Mouse (Mus musculus) hindbrain, embryonic 12.5 days (tissue): ENCODE measurements around the gene Map3k11. TPM values are rescaled to one million over a fixed set of nuclear protein-coding genes. Genes with fewer than 3 reads are reported as not detected.

Experiments used
- ATAC-seq: fragments of 200-750 bp; cut with Nextera tagmentation; 2 replicates; pipeline ENCODE4 v1.8.0; 2017; ENCODE audit warnings: moderate TSS enrichment; ENCODE audit not compliant: low FRiP score
- H3K27ac ChIP-seq: fragments of 300-500 bp; sonication (generic); 2 replicates; pipeline ENCODE4 v1.5.1; 2016; ENCODE audit warnings: mild to moderate bottlenecking
- H3K27me3 ChIP-seq: fragments of 300-500 bp; sonication (generic); 2 replicates; pipeline ENCODE4 v1.6.1; 2016; ENCODE audit warnings: mild to moderate bottlenecking
- H3K36me3 ChIP-seq: fragments of 300-500 bp; sonication (generic); 2 replicates; pipeline ENCODE4 v1.6.1; 2016; ENCODE audit warnings: mild to moderate bottlenecking
- H3K4me1 ChIP-seq: fragments of 300-500 bp; sonication (generic); 2 replicates; pipeline ENCODE4 v1.6.1; 2016
- H3K4me2 ChIP-seq: fragments of 300-500 bp; sonication (generic); replicated peaks from 2 replicates; pipeline ENCODE4 v1.6.1; 2016; ENCODE audit warnings: mild to moderate bottlenecking
- H3K4me3 ChIP-seq: fragments of 300-500 bp; sonication (generic); 2 replicates; pipeline ENCODE4 v1.5.1; 2016; ENCODE audit warnings: mild to moderate bottlenecking
- H3K9ac ChIP-seq: fragments of 300-500 bp; sonication (generic); 2 replicates; pipeline ENCODE4 v1.6.1; 2016; ENCODE audit warnings: mild to moderate bottlenecking, moderate library complexity
- H3K9me3 ChIP-seq: fragments of 300-500 bp; sonication (generic); replicated peaks from 2 replicates; pipeline ENCODE4 v1.6.1; 2016; ENCODE audit warnings: mild to moderate bottlenecking
- WGBS: fragments of 180-500 bp; shearing (Covaris S2); methylation state at CpG from one replicate; pipeline ENCODE4 v1.1.7; 2016; 5-methylcytosine and 5-hydroxymethylcytosine counted together
- polyA plus RNA-seq: library from polyadenylated mRNA; unstranded; fragments of >200 nt; fragmentation: Nextera tagmentation; extraction: Ambion mirVana; gene quantifications from 2 replicates; pipeline ENCODE4 v1.2.1, GENCODE M21; 2016

The Map3k11 gene
- 21.5 and 23.3 TPM in 2 replicates for polyA plus RNA-seq

DNA sequence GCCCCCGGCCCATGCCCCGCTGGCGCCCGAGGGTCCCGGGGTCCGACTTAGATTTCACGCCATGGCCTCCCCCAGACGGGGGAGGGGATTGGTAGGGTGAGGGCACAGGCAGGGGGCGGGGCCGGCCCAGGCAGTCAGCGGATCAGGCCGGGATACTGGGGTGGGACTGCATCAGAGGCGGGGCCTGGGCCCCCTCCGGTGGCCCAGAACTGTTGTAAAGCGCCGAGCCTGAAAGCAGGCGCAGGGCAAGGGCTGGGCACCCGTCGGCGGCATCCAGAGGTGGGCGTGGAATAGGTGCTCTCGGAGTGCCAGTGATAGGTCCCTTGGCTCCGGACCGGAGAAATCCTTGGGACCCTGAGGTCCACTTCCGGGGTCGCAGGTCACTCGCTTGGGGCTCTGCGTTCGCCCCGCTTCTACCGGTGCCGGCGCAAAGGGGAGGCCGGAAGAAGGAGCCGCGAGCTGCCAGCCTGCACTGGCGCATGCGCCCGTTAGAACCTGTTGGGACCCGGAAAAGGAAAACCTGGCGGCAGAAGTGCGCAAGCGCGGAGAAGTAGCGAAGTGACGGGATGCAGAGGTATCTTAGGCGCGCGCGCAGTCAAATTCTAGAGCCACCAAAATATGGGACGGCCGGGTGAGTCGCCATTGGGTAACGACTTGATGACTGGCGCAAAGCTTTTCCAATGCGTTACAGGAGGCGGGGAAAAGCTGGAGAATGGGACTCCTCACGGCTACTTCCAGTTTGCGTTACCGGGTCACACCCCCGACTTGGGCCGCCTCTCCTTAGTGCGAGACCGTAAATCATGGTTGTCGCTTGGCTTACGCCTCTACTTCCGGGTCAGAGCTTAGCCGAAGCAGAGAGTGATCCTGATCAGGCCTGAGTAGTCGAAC is at the start of gene Map3k11, which contains the start of gene Pcnx3:
TSS of gene Map3k11 (plus strand) at position 543 of the 888 bp plus-strand sequence.
TSS of gene Pcnx3 (minus strand) at position 709 of the 888 bp plus-strand sequence.
- peak; percentile 93 for ATAC-seq
- H3K4me3 ChIP-seq = peak within 1 kb of the TSS; percentile 90
- H3K36me3 ChIP-seq = peaks cover 55% of the 10 kb centered on the region
- H3K9ac ChIP-seq = peak within 1 kb of the TSS; percentile 94
- WGBS = under 1% methylated on average over 68 of the region's 69 CpGs
- no peaks in the 10 kb centered on the region for H3K27me3 ChIP-seq
- peak within 1 kb of the TSS; percentile 100 for H3K4me2 ChIP-seq
- H3K9me3 ChIP-seq = no peaks in the 10 kb centered on the region
- peak within 1 kb of the TSS; percentile 89 for H3K27ac ChIP-seq
- peaks cover 51% of the 10 kb centered on the region for H3K4me1 ChIP-seq

DNA sequence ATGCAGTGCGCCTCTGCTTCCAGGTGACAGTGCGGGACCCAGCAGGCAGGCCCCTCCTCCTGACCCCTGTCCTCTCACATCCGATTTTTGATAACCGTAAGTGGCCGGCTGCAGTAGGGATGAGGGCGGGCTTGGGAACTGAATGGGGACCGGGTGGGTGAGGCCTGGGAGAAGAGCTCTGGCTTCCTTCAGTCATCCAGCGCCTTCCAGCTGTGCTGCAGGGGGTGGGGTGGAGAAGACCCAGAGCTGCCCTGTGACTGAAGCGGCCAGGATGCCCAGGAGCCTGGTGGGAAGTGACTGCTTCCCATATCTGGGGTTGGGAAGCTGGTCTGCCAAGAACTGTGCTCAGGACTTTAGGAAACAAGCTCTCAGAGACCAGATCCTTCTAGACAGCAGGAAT is 48.2 kb upstream of the Map3k11 start:
- no peaks in the 10 kb centered on the region for H3K9me3 ChIP-seq
- no peak for ATAC-seq
- no peak overlapping the region for H3K4me3 ChIP-seq
- H3K27ac ChIP-seq = no peak overlapping the region
- H3K4me1 ChIP-seq = peaks cover 21% of the 10 kb centered on the region
- no peak overlapping the region for H3K9ac ChIP-seq
- 77% methylated on average over 9 of the region's 9 CpGs for WGBS
- H3K27me3 ChIP-seq = no peaks in the 10 kb centered on the region
- H3K36me3 ChIP-seq = peaks cover 65% of the 10 kb centered on the region
- H3K4me2 ChIP-seq = no peak overlapping the region

DNA sequence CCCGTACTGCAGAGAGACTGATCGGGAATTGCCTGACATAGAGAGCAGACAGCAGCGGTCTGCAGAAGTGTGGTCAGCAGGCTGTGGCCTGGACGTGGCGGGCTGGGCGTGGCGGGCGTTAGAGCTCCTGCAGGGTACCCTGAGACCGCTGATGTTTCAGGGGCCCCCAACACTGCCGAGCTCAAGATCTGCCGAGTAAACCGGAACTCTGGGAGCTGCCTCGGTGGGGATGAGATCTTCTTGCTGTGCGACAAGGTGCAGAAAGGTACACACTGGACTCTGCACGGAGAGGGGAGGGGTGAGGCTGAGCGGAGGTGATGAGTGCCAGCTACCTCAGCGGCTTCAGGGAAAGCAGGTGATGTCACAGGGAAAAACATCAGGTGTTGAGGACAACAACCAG is 47.5 kb upstream of the Map3k11 start:
- H3K27me3 ChIP-seq = no peaks in the 10 kb centered on the region
- H3K9ac ChIP-seq = no peak overlapping the region
- no peak overlapping the region for H3K27ac ChIP-seq
- peaks cover 21% of the 10 kb centered on the region for H3K4me1 ChIP-seq
- H3K4me3 ChIP-seq = no peak overlapping the region
- ATAC-seq = no peak
- H3K36me3 ChIP-seq = peaks cover 72% of the 10 kb centered on the region
- 89% methylated on average over 17 of the region's 17 CpGs for WGBS
- H3K9me3 ChIP-seq = no peaks in the 10 kb centered on the region
- H3K4me2 ChIP-seq = no peak overlapping the region

DNA sequence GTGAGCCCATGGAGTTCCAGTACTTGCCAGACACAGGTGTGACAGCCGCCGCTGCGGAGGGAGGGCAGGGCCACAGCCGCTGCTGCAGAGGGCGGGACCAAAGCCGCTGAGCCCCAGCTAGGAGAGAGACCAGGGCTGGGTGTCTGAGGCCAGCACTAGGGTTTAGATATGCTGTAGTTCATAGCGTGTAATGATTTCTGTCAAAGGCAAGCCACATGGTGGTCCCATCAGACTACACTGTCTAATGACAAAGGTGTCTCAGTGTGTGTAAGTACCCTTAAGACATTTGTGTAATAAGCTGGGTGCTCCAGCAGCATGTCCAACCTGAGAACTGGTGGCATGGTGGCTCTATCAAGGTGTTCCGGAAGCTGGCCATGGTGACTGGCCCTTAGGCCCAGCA is 46.9 kb upstream of the Map3k11 start:
- 93% methylated on average over 8 of the region's 8 CpGs for WGBS
- no peak for ATAC-seq

DNA sequence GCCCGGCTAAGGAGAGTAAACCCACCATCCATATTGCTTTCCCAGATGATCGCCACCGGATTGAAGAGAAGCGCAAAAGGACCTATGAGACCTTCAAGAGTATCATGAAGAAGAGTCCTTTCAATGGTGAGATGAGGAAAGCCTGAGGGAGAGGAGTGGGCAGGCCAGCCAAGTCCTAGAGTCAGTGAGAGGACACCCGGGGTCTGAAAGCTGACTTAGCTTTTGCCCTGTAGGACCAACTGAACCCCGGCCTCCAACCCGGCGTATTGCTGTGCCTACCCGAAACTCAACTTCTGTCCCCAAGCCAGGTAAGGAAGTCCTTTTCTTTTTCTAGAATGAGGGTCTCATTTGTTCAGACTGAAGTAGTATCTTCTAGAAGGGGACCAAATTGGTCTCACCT is 43.3 kb upstream of the Map3k11 start:
- WGBS = 93% methylated on average over 9 of the region's 9 CpGs
- peaks cover 74% of the 10 kb centered on the region for H3K36me3 ChIP-seq
- no peak for ATAC-seq
- H3K27ac ChIP-seq = no peak overlapping the region
- H3K9ac ChIP-seq = no peak overlapping the region
- H3K4me3 ChIP-seq = no peak overlapping the region
- H3K27me3 ChIP-seq = no peaks in the 10 kb centered on the region
- peaks cover 17% of the 10 kb centered on the region for H3K4me1 ChIP-seq
- H3K4me2 ChIP-seq = no peak overlapping the region
- H3K9me3 ChIP-seq = no peaks in the 10 kb centered on the region

More for the DNA sequence above, 46.9 kb upstream of the Map3k11 start:
- peaks cover 77% of the 10 kb centered on the region for H3K36me3 ChIP-seq
- no peak overlapping the region for H3K9ac ChIP-seq
- H3K9me3 ChIP-seq = no peaks in the 10 kb centered on the region
- no peak overlapping the region for H3K27ac ChIP-seq
- H3K4me1 ChIP-seq = peaks cover 16% of the 10 kb centered on the region
- no peaks in the 10 kb centered on the region for H3K27me3 ChIP-seq
- no peak overlapping the region for H3K4me3 ChIP-seq
- no peak overlapping the region for H3K4me2 ChIP-seq

DNA sequence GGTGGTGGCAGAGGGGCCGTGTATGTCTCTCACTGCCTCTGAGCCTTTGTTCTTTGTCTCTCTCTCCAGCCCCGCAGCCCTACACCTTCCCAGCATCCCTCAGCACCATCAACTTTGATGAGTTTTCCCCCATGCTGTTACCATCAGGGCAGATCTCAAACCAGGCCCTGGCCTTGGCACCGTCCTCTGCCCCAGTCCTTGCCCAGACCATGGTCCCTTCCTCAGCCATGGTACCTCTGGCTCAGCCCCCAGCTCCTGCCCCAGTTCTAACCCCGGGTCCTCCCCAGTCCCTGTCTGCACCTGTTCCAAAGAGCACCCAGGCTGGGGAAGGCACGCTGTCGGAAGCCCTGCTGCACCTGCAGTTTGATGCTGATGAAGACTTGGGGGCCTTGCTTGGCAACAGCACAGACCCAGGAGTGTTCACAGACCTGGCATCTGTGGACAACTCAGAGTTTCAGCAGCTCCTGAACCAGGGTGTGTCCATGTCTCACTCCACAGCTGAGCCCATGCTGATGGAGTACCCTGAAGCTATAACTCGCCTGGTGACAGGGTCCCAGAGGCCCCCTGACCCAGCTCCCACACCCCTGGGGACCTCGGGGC is 41.7 kb upstream of the Map3k11 start:
- Histone ChIP-seq H3K9me3 (no peaks in the 10 kb centered on the region), H3K36me3 (peaks cover 63% of the 10 kb centered on the region), H3K27ac (no peak overlapping the region), H3K27me3 (no peaks in the 10 kb centered on the region), H3K4me3 (no peak overlapping the region), H3K4me2 (no peak overlapping the region), H3K4me1 (peaks cover 17% of the 10 kb centered on the region), H3K9ac (no peak overlapping the region)
- no peak for ATAC-seq
- 93% methylated on average over 8 of the region's 8 CpGs for WGBS

DNA sequence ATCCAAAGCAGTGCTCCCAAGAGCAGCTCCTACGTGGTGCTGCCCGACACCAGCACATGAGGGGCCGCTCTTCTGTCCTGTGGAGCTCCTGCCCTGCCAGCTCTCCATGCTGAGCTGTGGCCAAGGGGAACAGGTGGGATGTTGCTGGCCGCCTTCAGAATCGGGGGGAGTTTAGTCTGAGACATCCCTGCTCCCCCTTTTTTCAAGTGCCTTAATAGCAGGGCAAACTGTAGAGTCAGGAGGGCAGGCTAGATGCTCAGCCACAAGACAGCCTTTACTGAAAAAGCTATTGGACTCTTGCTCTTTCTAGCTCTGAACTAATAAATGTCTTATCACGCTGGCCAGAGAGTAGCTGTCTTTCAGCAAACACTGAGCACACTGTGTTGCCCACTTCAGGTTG is 40.8 kb upstream of the Map3k11 start:
- peaks cover 53% of the 10 kb centered on the region for H3K36me3 ChIP-seq

DNA sequence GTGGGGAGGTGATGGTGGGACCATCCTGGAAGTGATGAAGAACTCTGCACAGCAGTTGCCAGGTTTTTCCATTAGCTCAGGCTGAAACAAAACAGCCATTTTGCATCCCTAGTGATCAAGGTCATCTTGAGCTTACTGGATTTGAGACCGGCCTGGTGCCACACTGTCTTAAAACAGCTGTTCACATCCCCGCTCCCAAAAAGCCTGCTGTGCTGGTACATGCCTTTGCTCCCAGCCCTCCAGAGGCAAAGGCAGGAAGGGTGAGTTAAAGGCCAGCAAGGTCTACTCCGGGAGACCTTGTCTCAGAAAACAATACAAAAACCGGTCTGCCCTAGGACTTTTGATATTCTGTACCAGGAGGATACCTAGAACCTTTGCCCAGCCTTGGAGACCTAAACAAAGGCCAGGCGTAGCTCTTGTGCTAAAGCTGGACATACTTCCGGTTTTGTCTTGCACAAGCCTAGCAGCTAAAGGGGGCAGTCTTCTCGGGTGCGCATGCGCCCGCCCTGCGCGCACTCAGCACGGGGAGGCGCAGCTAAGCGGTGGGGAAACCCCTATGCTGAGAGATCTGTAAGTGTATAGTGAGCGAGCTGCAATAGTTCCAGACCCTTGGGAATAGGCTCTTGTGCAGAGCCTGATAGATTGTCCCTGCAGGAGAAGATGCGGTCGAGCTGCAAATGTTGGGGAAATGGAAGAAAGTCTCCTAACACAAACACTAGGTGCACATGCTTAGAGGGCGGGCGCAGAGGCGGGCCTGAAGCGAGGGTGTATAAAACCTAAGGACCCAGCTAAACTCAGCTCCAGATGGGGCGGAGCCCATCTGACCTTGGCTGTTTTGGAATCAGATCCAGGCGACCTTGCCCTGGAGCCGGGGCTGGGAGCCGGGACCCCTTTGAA is 39.9 kb upstream of the Map3k11 start:
- Histone ChIP-seq H3K27ac (peak overlapping the region; percentile 83), H3K9ac (peak overlapping the region; percentile 36), H3K36me3 (peaks cover 47% of the 10 kb centered on the region), H3K9me3 (no peaks in the 10 kb centered on the region), H3K4me1 (peaks cover 17% of the 10 kb centered on the region), H3K27me3 (peaks cover 13% of the 10 kb centered on the region), H3K4me3 (peak overlapping the region; percentile 26), H3K4me2 (peak overlapping the region; percentile 59)
- WGBS = 14% methylated on average over 26 of the region's 26 CpGs
- ATAC-seq = peak; percentile 79

More for the DNA sequence above, 40.8 kb upstream of the Map3k11 start:
- H3K27ac ChIP-seq = peak overlapping the region; percentile 83
- H3K9me3 ChIP-seq = no peaks in the 10 kb centered on the region
- H3K27me3 ChIP-seq = peaks cover 6% of the 10 kb centered on the region
- no peak for ATAC-seq
- 97% methylated on average over 6 of the region's 6 CpGs for WGBS
- H3K9ac ChIP-seq = no peak overlapping the region
- no peak overlapping the region for H3K4me3 ChIP-seq
- peaks cover 17% of the 10 kb centered on the region for H3K4me1 ChIP-seq
- no peak overlapping the region for H3K4me2 ChIP-seq

DNA sequence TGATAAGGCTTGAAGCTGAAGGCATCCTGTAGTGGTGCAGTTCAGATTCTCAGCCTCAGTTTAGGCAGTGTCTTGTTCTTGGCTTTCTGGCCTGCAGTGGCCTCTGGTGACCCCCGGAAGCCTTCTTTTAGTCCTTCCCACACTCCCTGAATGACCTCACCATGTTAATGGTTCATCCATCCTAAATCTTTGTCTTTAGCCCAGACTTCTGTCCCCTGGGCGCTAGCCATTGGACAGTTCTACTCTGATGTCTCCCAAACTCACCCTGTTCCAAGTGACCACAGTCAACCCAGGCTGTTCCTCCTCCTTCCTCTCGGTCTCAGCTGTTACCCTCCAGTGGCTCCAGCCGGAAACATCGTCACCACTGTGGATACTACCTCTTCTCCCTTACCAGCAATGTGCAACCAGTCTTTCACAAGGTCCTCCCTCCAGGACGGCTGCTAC is 39.2 kb upstream of the Map3k11 start:
- Histone ChIP-seq H3K4me2 (peak overlapping the region; percentile 59), H3K36me3 (peaks cover 41% of the 10 kb centered on the region), H3K9me3 (no peaks in the 10 kb centered on the region), H3K27ac (0 out of 2 replicates have a peak overlapping the region, but pooled peaks have one; percentile 83), H3K27me3 (peaks cover 20% of the 10 kb centered on the region), H3K4me3 (peak overlapping the region; percentile 26), H3K4me1 (peaks cover 23% of the 10 kb centered on the region), H3K9ac (peak overlapping the region; percentile 36)
- ATAC-seq = peak; percentile 38; the same call in 1 of the 2 replicates
- 65% methylated on average over 6 of the region's 6 CpGs for WGBS

DNA sequence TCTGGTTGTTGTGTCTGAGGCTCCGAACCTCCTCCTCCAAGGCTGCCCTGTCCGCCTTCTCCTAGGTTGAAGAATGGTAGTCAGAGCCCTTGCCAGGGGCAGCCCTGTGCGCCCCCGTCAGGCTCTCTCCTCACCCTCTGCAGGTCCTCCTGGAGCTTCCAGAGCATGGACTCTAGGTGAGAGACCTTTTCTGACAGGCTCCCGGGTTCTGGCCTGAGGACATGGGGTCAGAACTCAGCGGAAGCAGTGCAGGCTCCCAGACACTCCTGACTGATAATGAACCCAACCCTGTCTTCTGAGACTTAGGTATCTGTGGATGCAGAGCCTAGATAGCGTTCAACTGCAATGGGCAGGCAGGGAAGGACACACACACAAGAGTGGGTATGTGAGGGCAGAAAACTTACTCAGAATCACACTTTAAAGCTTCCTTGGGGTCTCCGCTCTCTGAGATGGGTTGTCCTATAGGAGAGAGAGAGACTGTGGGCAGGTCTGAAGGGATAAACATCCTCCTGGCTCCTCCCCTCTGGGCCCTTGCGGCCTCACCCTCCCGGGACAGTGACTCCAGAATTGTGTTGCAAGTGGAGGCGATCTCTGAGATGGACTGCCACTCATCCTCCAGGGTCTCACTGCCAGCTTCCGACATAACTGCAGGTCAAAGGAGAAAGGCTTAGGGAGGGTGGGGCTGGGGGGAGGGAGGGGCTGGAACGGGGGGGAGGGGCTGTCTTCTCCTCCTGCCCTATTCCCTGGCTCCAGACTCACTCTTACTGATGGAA is 36.9 kb upstream of the Map3k11 start:
- peaks cover 32% of the 10 kb centered on the region for H3K4me1 ChIP-seq
- WGBS = 60% methylated on average over 13 of the region's 13 CpGs
- no peak overlapping the region for H3K9ac ChIP-seq
- peaks cover 20% of the 10 kb centered on the region for H3K36me3 ChIP-seq
- no peak for ATAC-seq
- H3K4me3 ChIP-seq = no peak overlapping the region
- peaks cover 41% of the 10 kb centered on the region for H3K27me3 ChIP-seq
- H3K9me3 ChIP-seq = no peaks in the 10 kb centered on the region
- H3K4me2 ChIP-seq = no peak overlapping the region
- no peak overlapping the region for H3K27ac ChIP-seq

DNA sequence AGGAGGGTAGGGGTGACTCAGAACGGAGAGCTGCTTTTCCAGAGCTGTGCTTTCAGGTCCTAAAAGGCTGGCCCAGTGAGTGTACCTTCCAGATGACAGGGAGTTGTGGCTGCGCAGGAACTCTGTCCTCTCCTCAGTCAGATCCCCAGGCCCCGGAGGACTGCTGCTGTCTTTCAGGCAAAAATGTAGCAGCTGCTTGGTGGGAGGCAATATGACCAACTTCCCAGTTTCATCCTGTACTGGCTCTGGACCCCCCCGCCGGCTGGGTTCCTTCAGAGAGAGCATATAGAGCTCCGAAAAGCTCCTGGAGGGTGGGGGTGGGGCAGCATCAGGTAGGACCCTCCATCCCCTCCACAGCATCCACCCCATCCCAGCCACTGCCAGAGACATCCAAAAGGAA is 36.0 kb upstream of the Map3k11 start:
- 73% methylated on average over 6 of the region's 6 CpGs for WGBS
- no peak overlapping the region for H3K27ac ChIP-seq
- no peak overlapping the region for H3K4me2 ChIP-seq
- no peak overlapping the region for H3K4me3 ChIP-seq
- H3K36me3 ChIP-seq = peaks cover 12% of the 10 kb centered on the region; the same call in 1 of the 2 replicates
- peaks cover 32% of the 10 kb centered on the region for H3K4me1 ChIP-seq
- H3K27me3 ChIP-seq = peaks cover 41% of the 10 kb centered on the region
- H3K9ac ChIP-seq = no peak overlapping the region
- H3K9me3 ChIP-seq = no peaks in the 10 kb centered on the region
- no peak for ATAC-seq
